Mouse (Mus musculus): ENCODE measurements around the gene Tcam1.

GRCm38 (mm10) chr11:106328521-106328920 lies 52.0 kb downstream of the Tcam1 start:
- no peak for TF ChIP-seq CTCF (IDR thresholded peaks at IDR 0.05 in 2 of 3, conservative IDR thresholded peaks at IDR 0.05 in 1 of 3; ENCODE audit: control insufficient read depth in 1 of 3, insufficient read depth in 1 of 3, low read depth in 2 of 3, low read length in 3 of 3, poor library complexity in 1 of 3, severe bottlenecking in 1 of 3)
- TF ChIP-seq POLR2A (IDR thresholded peaks at IDR 0.05; ENCODE audit: control insufficient read depth in 1 of 2, insufficient read depth in 1 of 2, low read depth in 1 of 2, low read length in 2 of 2, poor library complexity in 1 of 2): no peak
- TF ChIP-seq ZKSCAN1 (IDR thresholded peaks at IDR 0.05; ENCODE audit: low read depth, low read length): no peak
- no peak for TF ChIP-seq SIN3A (IDR thresholded peaks at IDR 0.05; ENCODE audit: low read length)
- no peak for TF ChIP-seq GABPA (IDR thresholded peaks at IDR 0.05; ENCODE audit: low read depth, low read length)
- TF ChIP-seq TBP (IDR thresholded peaks at IDR 0.05; ENCODE audit: low read depth, low read length): no peak
- TF ChIP-seq TCF12 (IDR thresholded peaks at IDR 0.05; ENCODE audit: low read depth, low read length): no peak
- no peak for TF ChIP-seq SMC3 (IDR thresholded peaks at IDR 0.05; ENCODE audit: low read depth, low read length)
- TF ChIP-seq RCOR1 (IDR thresholded peaks at IDR 0.05; ENCODE audit: low read depth, low read length): no peak
- TF ChIP-seq ETS1 (IDR thresholded peaks at IDR 0.05; ENCODE audit: low read depth, low read length): no peak
- no peak for TF ChIP-seq GATA1 (IDR thresholded peaks at IDR 0.05; ENCODE audit: low read depth, low read length)
- no peak for TF ChIP-seq NELFE (IDR thresholded peaks at IDR 0.05; ENCODE audit: low read depth, low read length)
- no peak for TF ChIP-seq E2F4 (IDR thresholded peaks at IDR 0.05; ENCODE audit: borderline replicate concordance, low read depth, low read length)
